Mouse (Mus musculus): ENCODE data around the gene Shmt2. TPM values are rescaled to one million over a fixed set of nuclear protein-coding genes. Genes with fewer than 3 reads are reported as not detected.

Shmt2 gene
- polyA plus RNA-seq, 1 experiment, result 67.4 TPM

DNA sequence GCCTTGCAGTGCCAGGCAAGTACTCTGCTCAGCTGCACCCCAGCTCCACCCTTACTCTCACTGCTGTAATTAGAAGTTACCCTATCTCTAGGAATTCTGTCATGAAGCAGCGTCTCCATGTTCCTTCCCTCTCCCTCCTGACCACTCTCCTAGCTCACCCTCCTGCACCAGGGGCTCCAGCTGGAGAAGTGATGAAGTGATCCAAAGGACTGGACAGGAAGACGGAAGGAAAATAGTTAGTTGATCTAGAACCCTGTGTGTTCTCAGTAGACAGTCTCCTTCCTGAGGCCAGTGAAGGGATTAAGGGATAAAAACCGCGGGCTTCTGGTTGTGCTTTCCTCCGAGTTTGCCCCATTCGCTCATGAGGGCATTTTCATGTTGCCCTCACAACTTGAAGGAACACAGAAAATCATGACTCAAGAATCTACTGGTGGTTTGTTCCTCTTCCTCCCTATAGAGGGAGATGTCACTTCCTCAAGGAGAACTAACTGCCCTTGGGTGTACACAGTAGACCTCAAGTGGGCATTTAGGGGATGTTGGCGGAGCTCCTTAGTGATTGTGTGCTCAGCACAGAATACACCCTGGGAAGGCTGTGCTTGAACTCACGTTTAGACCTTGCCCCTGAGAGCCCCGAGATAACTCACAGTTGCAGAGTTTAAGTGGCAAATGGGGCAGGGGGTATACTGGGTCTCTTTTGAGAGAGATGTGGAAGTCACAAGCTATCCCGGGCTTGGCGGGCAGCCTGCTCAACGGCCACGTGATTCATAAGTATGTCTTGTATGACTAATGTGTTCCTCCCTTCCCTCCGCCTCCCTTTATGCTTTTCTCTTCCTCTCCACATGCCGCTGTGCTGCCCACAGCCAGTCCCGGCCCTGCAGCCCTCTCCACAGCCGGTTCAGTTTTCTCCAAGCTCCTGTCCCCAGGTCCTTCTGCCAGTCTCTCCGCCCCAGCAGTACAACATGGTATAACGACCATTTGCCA lies 41.1 kb downstream of the Shmt2 start:
- Histone ChIP-seq H3K36me3 (ENCODE audit: control insufficient read depth, insufficient read depth, low read length, poor library complexity, severe bottlenecking) (no peaks in the 10 kb centered on the region; the same call in 1 of the 2 replicates), H3K4me3 (ENCODE audit: low read depth, low read length) (no peak overlapping the region)
- no peak for TF ChIP-seq CTCF (IDR thresholded peaks at IDR 0.05; ENCODE audit: low read depth, low read length)
- no peak for TF ChIP-seq POLR2A (IDR thresholded peaks at IDR 0.05; ENCODE audit: insufficient read depth, low read length)
- TF ChIP-seq EP300 (IDR thresholded peaks at IDR 0.05; ENCODE audit: insufficient read depth, low read depth, low read length), result no peak

DNA sequence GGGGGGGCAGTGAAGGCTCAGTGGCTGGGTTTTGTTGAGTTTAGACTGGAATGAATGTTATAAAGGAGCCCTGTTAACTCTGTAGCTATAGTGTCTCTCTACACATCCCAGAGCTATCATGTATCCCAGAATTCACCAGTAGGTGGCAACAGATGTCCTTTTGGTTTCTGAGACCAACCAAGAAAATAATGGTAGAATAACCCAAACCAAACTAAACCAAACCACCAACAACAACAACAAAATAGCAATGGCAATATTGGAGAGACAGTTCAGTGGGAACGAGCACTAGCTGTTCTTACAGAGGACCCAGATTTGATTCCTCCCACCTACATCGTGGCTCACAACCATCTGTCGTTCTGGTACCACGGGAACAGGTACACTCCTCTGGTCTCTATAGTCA lies 43.1 kb downstream of the Shmt2 start:
- Histone ChIP-seq H3K36me3 (ENCODE audit: control insufficient read depth, insufficient read depth, low read length, poor library complexity, severe bottlenecking) (peaks cover 5% of the 10 kb centered on the region), H3K27me3 (ENCODE audit: control insufficient read depth, insufficient read depth, low read length, poor library complexity, severe bottlenecking) (no peaks in the 10 kb centered on the region), H3K9ac (ENCODE audit: low read depth, poor library complexity, severe bottlenecking) (no peak overlapping the region), H3K27ac (ENCODE audit: insufficient read depth, low read length) (no peak overlapping the region), H3K9me3 (replicated peaks; ENCODE audit: control insufficient read depth, insufficient read depth, low read length, poor library complexity, severe bottlenecking) (no peaks in the 10 kb centered on the region), H3K4me1 (ENCODE audit: control insufficient read depth, insufficient read depth, low read length) (no peaks in the 10 kb centered on the region), H3K4me3 (ENCODE audit: low read depth, low read length) (no peak overlapping the region)
- no peak for TF ChIP-seq POLR2A (IDR thresholded peaks at IDR 0.05; ENCODE audit: insufficient read depth, low read length)
- no peak for TF ChIP-seq EP300 (IDR thresholded peaks at IDR 0.05; ENCODE audit: insufficient read depth, low read depth, low read length)
- no peak for TF ChIP-seq CTCF (IDR thresholded peaks at IDR 0.05; ENCODE audit: low read depth, low read length)

More for the DNA sequence above, 41.1 kb downstream of the Shmt2 start:
- H3K27me3 ChIP-seq (ENCODE audit: control insufficient read depth, insufficient read depth, low read length, poor library complexity, severe bottlenecking), result no peaks in the 10 kb centered on the region
- H3K9me3 ChIP-seq (replicated peaks; ENCODE audit: control insufficient read depth, insufficient read depth, low read length, poor library complexity, severe bottlenecking), result no peaks in the 10 kb centered on the region
- H3K4me1 ChIP-seq (ENCODE audit: control insufficient read depth, insufficient read depth, low read length), result no peaks in the 10 kb centered on the region
- H3K9ac ChIP-seq (ENCODE audit: low read depth, poor library complexity, severe bottlenecking), result no peak overlapping the region
- H3K27ac ChIP-seq (ENCODE audit: insufficient read depth, low read length), result no peak overlapping the region

DNA sequence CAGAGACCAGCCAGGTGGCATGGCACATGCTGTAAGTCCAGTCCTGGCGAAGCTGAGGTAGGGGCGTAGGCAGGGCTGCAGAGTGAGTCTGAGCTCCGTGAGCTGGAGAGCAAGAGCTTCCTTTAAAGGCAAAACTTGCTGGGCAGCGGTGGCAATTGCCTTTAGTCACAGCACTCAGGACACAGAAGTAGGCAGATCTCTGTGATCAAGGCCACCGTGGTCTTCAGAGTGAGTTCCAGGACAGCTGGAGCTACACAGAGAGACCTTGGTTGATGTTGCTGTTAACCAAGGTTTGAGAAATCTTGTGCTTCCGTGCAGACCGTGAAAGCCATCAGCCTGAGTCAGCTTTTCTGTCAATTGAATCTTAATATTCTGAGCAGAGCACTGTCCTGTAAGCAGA lies 44.9 kb downstream of the Shmt2 start:
- no peak overlapping the region for H3K27ac ChIP-seq (ENCODE audit: insufficient read depth, low read length)
- H3K9ac ChIP-seq (ENCODE audit: low read depth, poor library complexity, severe bottlenecking), result no peak overlapping the region
- no peaks in the 10 kb centered on the region for H3K4me1 ChIP-seq (ENCODE audit: control insufficient read depth, insufficient read depth, low read length)
- TF ChIP-seq EP300 (IDR thresholded peaks at IDR 0.05; ENCODE audit: insufficient read depth, low read depth, low read length) (no peak), CTCF (IDR thresholded peaks at IDR 0.05; ENCODE audit: low read depth, low read length) (no peak), POLR2A (IDR thresholded peaks at IDR 0.05; ENCODE audit: insufficient read depth, low read length) (no peak)
- no peaks in the 10 kb centered on the region for H3K9me3 ChIP-seq (replicated peaks; ENCODE audit: control insufficient read depth, insufficient read depth, low read length, poor library complexity, severe bottlenecking)
- no peak overlapping the region for H3K4me3 ChIP-seq (ENCODE audit: low read depth, low read length)
- no peaks in the 10 kb centered on the region for H3K27me3 ChIP-seq (ENCODE audit: control insufficient read depth, insufficient read depth, low read length, poor library complexity, severe bottlenecking)
- peaks cover 5% of the 10 kb centered on the region; the same call in 1 of the 2 replicates for H3K36me3 ChIP-seq (ENCODE audit: control insufficient read depth, insufficient read depth, low read length, poor library complexity, severe bottlenecking)

DNA sequence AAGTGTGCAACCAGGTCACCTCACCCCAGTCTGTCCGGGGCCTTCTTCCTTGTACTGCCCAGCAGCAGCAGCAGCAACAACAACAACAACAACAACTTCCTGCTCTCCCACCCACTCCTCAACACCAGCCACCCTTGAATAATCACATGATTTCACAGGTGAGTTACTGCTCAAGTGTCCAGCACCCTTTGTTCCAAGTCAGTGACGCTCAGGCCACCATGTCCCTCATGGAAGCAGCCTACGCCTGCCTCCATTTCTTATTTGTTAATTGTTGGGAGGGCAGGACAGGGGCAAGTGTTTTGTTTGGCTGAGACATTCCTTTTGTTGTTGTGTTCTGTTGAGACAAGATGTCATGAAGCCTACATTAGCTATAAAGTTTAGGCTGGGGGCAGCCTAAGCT lies 45.7 kb downstream of the Shmt2 start:
- Histone ChIP-seq H3K27ac (ENCODE audit: insufficient read depth, low read length) (no peak overlapping the region), H3K27me3 (ENCODE audit: control insufficient read depth, insufficient read depth, low read length, poor library complexity, severe bottlenecking) (no peaks in the 10 kb centered on the region), H3K36me3 (ENCODE audit: control insufficient read depth, insufficient read depth, low read length, poor library complexity, severe bottlenecking) (peaks cover 5% of the 10 kb centered on the region; the same call in 1 of the 2 replicates), H3K4me3 (ENCODE audit: low read depth, low read length) (no peak overlapping the region), H3K9ac (ENCODE audit: low read depth, poor library complexity, severe bottlenecking) (no peak overlapping the region), H3K9me3 (replicated peaks; ENCODE audit: control insufficient read depth, insufficient read depth, low read length, poor library complexity, severe bottlenecking) (no peaks in the 10 kb centered on the region), H3K4me1 (ENCODE audit: control insufficient read depth, insufficient read depth, low read length) (no peaks in the 10 kb centered on the region)
- no peak for TF ChIP-seq CTCF (IDR thresholded peaks at IDR 0.05; ENCODE audit: low read depth, low read length)
- no peak for TF ChIP-seq POLR2A (IDR thresholded peaks at IDR 0.05; ENCODE audit: insufficient read depth, low read length)
- no peak for TF ChIP-seq EP300 (IDR thresholded peaks at IDR 0.05; ENCODE audit: insufficient read depth, low read depth, low read length)

DNA sequence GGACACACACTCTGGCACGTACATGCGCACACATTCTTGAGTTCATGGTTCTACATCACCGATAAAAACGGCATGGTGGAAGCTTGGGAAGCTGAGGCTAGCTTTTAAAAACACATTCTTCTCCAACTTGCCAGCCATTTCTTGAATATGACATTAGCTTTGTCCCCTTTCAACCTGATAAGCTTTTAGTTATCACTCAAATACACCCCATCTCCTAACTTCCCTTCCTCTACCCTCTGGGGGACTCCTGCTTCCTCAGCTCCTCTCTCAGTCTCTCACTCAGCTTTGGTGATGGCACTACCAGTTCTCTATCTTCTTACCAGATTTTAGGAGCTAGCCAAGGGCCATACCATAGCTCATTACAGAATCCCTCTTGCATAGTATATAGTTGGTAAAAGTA lies 47.1 kb downstream of the Shmt2 start:
- Histone ChIP-seq H3K27me3 (ENCODE audit: control insufficient read depth, insufficient read depth, low read length, poor library complexity, severe bottlenecking) (no peaks in the 10 kb centered on the region), H3K4me3 (ENCODE audit: low read depth, low read length) (no peak overlapping the region), H3K9ac (ENCODE audit: low read depth, poor library complexity, severe bottlenecking) (no peak overlapping the region), H3K36me3 (ENCODE audit: control insufficient read depth, insufficient read depth, low read length, poor library complexity, severe bottlenecking) (peaks cover 5% of the 10 kb centered on the region; the same call in 1 of the 2 replicates), H3K9me3 (replicated peaks; ENCODE audit: control insufficient read depth, insufficient read depth, low read length, poor library complexity, severe bottlenecking) (no peaks in the 10 kb centered on the region), H3K4me1 (ENCODE audit: control insufficient read depth, insufficient read depth, low read length) (no peaks in the 10 kb centered on the region), H3K27ac (ENCODE audit: insufficient read depth, low read length) (no peak overlapping the region)
- TF ChIP-seq EP300 (IDR thresholded peaks at IDR 0.05; ENCODE audit: insufficient read depth, low read depth, low read length) (no peak), POLR2A (IDR thresholded peaks at IDR 0.05; ENCODE audit: insufficient read depth, low read length) (no peak), CTCF (IDR thresholded peaks at IDR 0.05; ENCODE audit: low read depth, low read length) (no peak)

DNA sequence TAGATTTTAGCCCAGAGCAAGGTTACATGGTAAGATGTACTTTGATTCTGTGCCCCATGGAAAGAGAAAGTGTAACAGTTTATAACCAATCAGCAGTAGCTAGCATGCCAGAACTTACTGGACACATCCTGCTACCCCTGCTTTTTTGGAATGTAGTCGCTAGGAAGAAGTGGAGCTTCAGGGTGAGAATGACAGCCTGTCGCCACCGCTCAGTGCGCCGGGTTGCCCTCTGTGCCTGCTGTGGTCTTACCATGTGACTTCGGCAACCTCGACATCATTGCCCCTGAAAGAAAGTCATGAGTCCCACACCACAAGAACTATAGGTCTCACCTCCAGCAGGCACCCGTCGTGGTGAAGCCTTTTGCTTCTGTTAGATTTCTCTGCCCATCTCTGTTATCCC lies 49.5 kb downstream of the Shmt2 start:
- H3K9ac ChIP-seq (ENCODE audit: low read depth, poor library complexity, severe bottlenecking), result no peak overlapping the region

More for the DNA sequence above, 49.5 kb downstream of the Shmt2 start:
- Histone ChIP-seq H3K27ac (ENCODE audit: insufficient read depth, low read length) (no peak overlapping the region), H3K9me3 (replicated peaks; ENCODE audit: control insufficient read depth, insufficient read depth, low read length, poor library complexity, severe bottlenecking) (no peaks in the 10 kb centered on the region), H3K27me3 (ENCODE audit: control insufficient read depth, insufficient read depth, low read length, poor library complexity, severe bottlenecking) (no peaks in the 10 kb centered on the region), H3K4me1 (ENCODE audit: control insufficient read depth, insufficient read depth, low read length) (no peaks in the 10 kb centered on the region), H3K36me3 (ENCODE audit: control insufficient read depth, insufficient read depth, low read length, poor library complexity, severe bottlenecking) (peaks cover 5% of the 10 kb centered on the region; the same call in 1 of the 2 replicates), H3K4me3 (ENCODE audit: low read depth, low read length) (no peak overlapping the region)
- no peak for TF ChIP-seq EP300 (IDR thresholded peaks at IDR 0.05; ENCODE audit: insufficient read depth, low read depth, low read length)
- TF ChIP-seq CTCF (IDR thresholded peaks at IDR 0.05; ENCODE audit: low read depth, low read length), result no peak
- TF ChIP-seq POLR2A (IDR thresholded peaks at IDR 0.05; ENCODE audit: insufficient read depth, low read length), result no peak

All from ES-Bruce4 (cell line).